Mouse (Mus musculus): ENCODE results near the gene BC030870. TPM values are rescaled to one million over a fixed set of nuclear protein-coding genes. Genes with fewer than 3 reads are reported as not detected.
"Not testable (repeated sequence)": the region's sequence is repeated elsewhere in the genome, so short reads cannot be mapped to it uniquely, and the experiment has no call there.

The BC030870 gene
- polyA plus RNA-seq (2011; ENCODE audit: insufficient read depth, insufficient read length, low read depth, missing spikeins) = not detected in 2 replicates

- Histone ChIP-seq H3K9ac (ENCODE audit: low read depth, poor library complexity, severe bottlenecking) (no peak within 1 kb of the TSS), H3K36me3 (ENCODE audit: control insufficient read depth, insufficient read depth, low read length, poor library complexity, severe bottlenecking) (no peaks in the 10 kb centered on the region), H3K27ac (ENCODE audit: insufficient read depth, low read length) (no peak within 1 kb of the TSS), H3K4me3 (ENCODE audit: low read depth, low read length) (no peak within 1 kb of the TSS), H3K4me1 (ENCODE audit: control insufficient read depth, insufficient read depth, low read length) (no peaks in the 10 kb centered on the region), H3K27me3 (ENCODE audit: control insufficient read depth, insufficient read depth, low read length, poor library complexity, severe bottlenecking) (no peaks in the 10 kb centered on the region), H3K9me3 (replicated peaks; ENCODE audit: control insufficient read depth, insufficient read depth, low read length, poor library complexity, severe bottlenecking) (no peaks in the 10 kb centered on the region)
- TF ChIP-seq EP300 (IDR thresholded peaks at IDR 0.05; ENCODE audit: insufficient read depth, low read depth, low read length) (no peak), CTCF (IDR thresholded peaks at IDR 0.05; ENCODE audit: low read depth, low read length) (no peak), POLR2A (IDR thresholded peaks at IDR 0.05; ENCODE audit: insufficient read depth, low read length) (no peak)
Measured at GRCm38 (mm10) chr8:65129199-65129788, at the start of gene BC030870. Gene BC030870 (minus strand): TSS chr8:65129563.

DNA sequence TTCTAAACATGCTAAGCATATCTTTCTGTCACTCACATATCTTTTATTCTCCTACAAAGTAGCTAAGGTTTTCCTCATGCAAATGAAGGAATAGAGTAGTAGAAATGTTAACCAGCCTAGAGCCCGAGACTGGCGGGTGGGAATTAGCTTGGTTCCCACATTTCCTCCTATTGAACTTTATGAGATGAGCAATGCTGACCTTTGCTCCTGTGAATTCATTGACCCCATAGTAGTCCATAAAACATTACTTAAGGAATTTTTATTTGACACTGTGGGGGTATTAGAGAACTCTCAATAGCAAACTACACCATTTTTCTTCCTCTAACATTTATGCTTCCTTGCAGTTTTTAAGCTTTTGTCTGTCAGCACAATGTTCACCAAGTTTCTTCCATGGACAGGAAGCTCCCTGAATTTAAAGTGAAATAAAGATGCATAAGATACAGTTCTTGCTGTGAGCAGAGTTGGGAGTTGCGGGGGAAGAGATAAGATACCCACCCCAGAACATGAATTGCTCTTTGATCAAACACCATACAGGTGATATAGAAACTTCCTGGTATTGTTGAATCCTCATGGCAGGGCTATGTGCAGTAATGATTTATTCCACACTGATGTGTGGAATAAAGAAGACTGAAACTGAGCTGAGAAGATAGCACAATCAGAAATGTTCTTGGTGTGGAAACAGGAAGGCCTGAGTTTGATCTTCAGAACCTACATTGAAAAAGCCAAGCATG is 45.5 kb upstream of the BC030870 start:
- Histone ChIP-seq H3K4me3 (ENCODE audit: low read depth, low read length) (no peak overlapping the region), H3K27ac (ENCODE audit: insufficient read depth, low read length) (no peak overlapping the region), H3K9me3 (replicated peaks; ENCODE audit: control insufficient read depth, insufficient read depth, low read length, poor library complexity, severe bottlenecking) (no peaks in the 10 kb centered on the region), H3K9ac (ENCODE audit: low read depth, poor library complexity, severe bottlenecking) (no peak overlapping the region), H3K36me3 (ENCODE audit: control insufficient read depth, insufficient read depth, low read length, poor library complexity, severe bottlenecking) (no peaks in the 10 kb centered on the region), H3K27me3 (ENCODE audit: control insufficient read depth, insufficient read depth, low read length, poor library complexity, severe bottlenecking) (no peaks in the 10 kb centered on the region), H3K4me1 (ENCODE audit: control insufficient read depth, insufficient read depth, low read length) (no peaks in the 10 kb centered on the region)
- TF ChIP-seq EP300 (IDR thresholded peaks at IDR 0.05; ENCODE audit: insufficient read depth, low read depth, low read length) = no peak
- TF ChIP-seq POLR2A (IDR thresholded peaks at IDR 0.05; ENCODE audit: insufficient read depth, low read length) = no peak

- Histone ChIP-seq H3K4me1 (ENCODE audit: control insufficient read depth, insufficient read depth, low read length) (no peaks in the 10 kb centered on the region), H3K9ac (ENCODE audit: low read depth, poor library complexity, severe bottlenecking) (no peak overlapping the region), H3K27ac (ENCODE audit: insufficient read depth, low read length) (no peak overlapping the region), H3K4me3 (ENCODE audit: low read depth, low read length) (no peak overlapping the region), H3K27me3 (ENCODE audit: control insufficient read depth, insufficient read depth, low read length, poor library complexity, severe bottlenecking) (no peaks in the 10 kb centered on the region; the same call in 1 of the 2 replicates), H3K36me3 (ENCODE audit: control insufficient read depth, insufficient read depth, low read length, poor library complexity, severe bottlenecking) (no peaks in the 10 kb centered on the region), H3K9me3 (replicated peaks; ENCODE audit: control insufficient read depth, insufficient read depth, low read length, poor library complexity, severe bottlenecking) (no peaks in the 10 kb centered on the region)
- TF ChIP-seq POLR2A (IDR thresholded peaks at IDR 0.05; ENCODE audit: insufficient read depth, low read length) (no peak), EP300 (IDR thresholded peaks at IDR 0.05; ENCODE audit: insufficient read depth, low read depth, low read length) (no peak), CTCF (IDR thresholded peaks at IDR 0.05; ENCODE audit: low read depth, low read length) (no peak)
Measured at GRCm38 (mm10) chr8:65169184-65169583, 39.8 kb upstream of the BC030870 start.

- not testable (repeated sequence) for H3K36me3 ChIP-seq (ENCODE audit: control insufficient read depth, insufficient read depth, low read length, poor library complexity, severe bottlenecking); H3K27ac ChIP-seq (ENCODE audit: insufficient read depth, low read length); H3K4me3 ChIP-seq (ENCODE audit: low read depth, low read length); H3K4me1 ChIP-seq (ENCODE audit: control insufficient read depth, insufficient read depth, low read length); H3K27me3 ChIP-seq (ENCODE audit: control insufficient read depth, insufficient read depth, low read length, poor library complexity, severe bottlenecking); H3K9me3 ChIP-seq (replicated peaks; ENCODE audit: control insufficient read depth, insufficient read depth, low read length, poor library complexity, severe bottlenecking); H3K9ac ChIP-seq (ENCODE audit: low read depth, poor library complexity, severe bottlenecking)
- TF ChIP-seq CTCF (IDR thresholded peaks at IDR 0.05; ENCODE audit: low read depth, low read length) = peak; percentile 21
Measured at GRCm38 (mm10) chr8:65160676-65161075, 31.3 kb upstream of the BC030870 start.

- Histone ChIP-seq H3K9ac (ENCODE audit: low read depth, poor library complexity, severe bottlenecking) (no peak overlapping the region), H3K36me3 (ENCODE audit: control insufficient read depth, insufficient read depth, low read length, poor library complexity, severe bottlenecking) (no peaks in the 10 kb centered on the region), H3K4me1 (ENCODE audit: control insufficient read depth, insufficient read depth, low read length) (no peaks in the 10 kb centered on the region), H3K4me3 (ENCODE audit: low read depth, low read length) (no peak overlapping the region), H3K27me3 (ENCODE audit: control insufficient read depth, insufficient read depth, low read length, poor library complexity, severe bottlenecking) (no peaks in the 10 kb centered on the region), H3K27ac (ENCODE audit: insufficient read depth, low read length) (no peak overlapping the region), H3K9me3 (replicated peaks; ENCODE audit: control insufficient read depth, insufficient read depth, low read length, poor library complexity, severe bottlenecking) (no peaks in the 10 kb centered on the region)
- TF ChIP-seq EP300 (IDR thresholded peaks at IDR 0.05; ENCODE audit: insufficient read depth, low read depth, low read length) (no peak), CTCF (IDR thresholded peaks at IDR 0.05; ENCODE audit: low read depth, low read length) (no peak)
Measured at GRCm38 (mm10) chr8:65159096-65159748, 29.9 kb upstream of the BC030870 start.

- no peaks in the 10 kb centered on the region for H3K9me3 ChIP-seq (replicated peaks; ENCODE audit: control insufficient read depth, insufficient read depth, low read length, poor library complexity, severe bottlenecking)
- no peak for TF ChIP-seq EP300 (IDR thresholded peaks at IDR 0.05; ENCODE audit: insufficient read depth, low read depth, low read length)
- no peak for TF ChIP-seq POLR2A (IDR thresholded peaks at IDR 0.05; ENCODE audit: insufficient read depth, low read length)
- no peak for TF ChIP-seq CTCF (IDR thresholded peaks at IDR 0.05; ENCODE audit: low read depth, low read length)
- H3K4me3 ChIP-seq (ENCODE audit: low read depth, low read length) = no peak overlapping the region
- H3K4me1 ChIP-seq (ENCODE audit: control insufficient read depth, insufficient read depth, low read length) = no peaks in the 10 kb centered on the region
- H3K9ac ChIP-seq (ENCODE audit: low read depth, poor library complexity, severe bottlenecking) = no peak overlapping the region
- H3K27me3 ChIP-seq (ENCODE audit: control insufficient read depth, insufficient read depth, low read length, poor library complexity, severe bottlenecking) = no peaks in the 10 kb centered on the region
- no peak overlapping the region for H3K27ac ChIP-seq (ENCODE audit: insufficient read depth, low read length)
- no peaks in the 10 kb centered on the region for H3K36me3 ChIP-seq (ENCODE audit: control insufficient read depth, insufficient read depth, low read length, poor library complexity, severe bottlenecking)
Measured at GRCm38 (mm10) chr8:65157901-65158300, 28.5 kb upstream of the BC030870 start.
